Mouse (Mus musculus) spleen, adult 18-20 months (tissue): ENCODE results near the gene Chchd6.

Experiments used
- DNase-seq, 2 experiments: peaks; one replicate each; pipeline ENCODE4 v3.0.0; 2022; ENCODE audit warnings: mixed read lengths in 2 of 2

Chchd6 gene

GRCm38 (mm10) chr6:89499961-89500360 lies 95.5 kb downstream of the Chchd6 start:
- no peak for DNase-seq

- DNase-seq, result no peak
Observed at GRCm38 (mm10) chr6:89498764-89499516, 96.5 kb downstream of the Chchd6 start.

- no peak for DNase-seq
Observed at GRCm38 (mm10) chr6:89496916-89497315, 98.5 kb downstream of the Chchd6 start.

- DNase-seq, result no peak
Observed at GRCm38 (mm10) chr6:89492368-89492767, 103.1 kb downstream of the Chchd6 start.

GRCm38 (mm10) chr6:89490369-89490768 lies 105.1 kb downstream of the Chchd6 start:
- no peak for DNase-seq

GRCm38 (mm10) chr6:89489533-89489932 lies 105.9 kb downstream of the Chchd6 start:
- no peak for DNase-seq

- DNase-seq, result no peak
Observed at GRCm38 (mm10) chr6:89486055-89486454, 109.4 kb downstream of the Chchd6 start.

GRCm38 (mm10) chr6:89481192-89481591 lies 114.3 kb downstream of the Chchd6 start:
- no peak for DNase-seq

GRCm38 (mm10) chr6:89467908-89468307 lies 127.5 kb downstream of the Chchd6 start:
- no peak for DNase-seq

GRCm38 (mm10) chr6:89467290-89467689 lies 128.2 kb downstream of the Chchd6 start:
- DNase-seq, result no peak

GRCm38 (mm10) chr6:89466875-89467274 lies 128.6 kb downstream of the Chchd6 start:
- DNase-seq, result no peak

GRCm38 (mm10) chr6:89466053-89466708 lies 129.3 kb downstream of the Chchd6 start:
- DNase-seq, result no peak

- DNase-seq, result no peak
Observed at GRCm38 (mm10) chr6:89462223-89462760, 133.2 kb downstream of the Chchd6 start.

GRCm38 (mm10) chr6:89461250-89462222 lies 133.9 kb downstream of the Chchd6 start:
- no peak for DNase-seq

GRCm38 (mm10) chr6:89459634-89460033 lies 135.8 kb downstream of the Chchd6 start:
- DNase-seq, result no peak

GRCm38 (mm10) chr6:89457601-89458000 lies 137.9 kb downstream of the Chchd6 start:
- DNase-seq, result no peak

- DNase-seq, result no peak
Observed at GRCm38 (mm10) chr6:89456409-89456961, 139.0 kb downstream of the Chchd6 start.

- no peak for DNase-seq
Observed at GRCm38 (mm10) chr6:89455523-89456000, 139.9 kb downstream of the Chchd6 start.

GRCm38 (mm10) chr6:89454437-89454836 lies 141.0 kb downstream of the Chchd6 start:
- DNase-seq, result no peak

GRCm38 (mm10) chr6:89452976-89453674 lies 142.3 kb downstream of the Chchd6 start:
- no peak for DNase-seq

GRCm38 (mm10) chr6:89452356-89452755 lies 143.1 kb downstream of the Chchd6 start:
- DNase-seq, result no peak

- no peak for DNase-seq
Observed at GRCm38 (mm10) chr6:89448736-89449135, 146.7 kb downstream of the Chchd6 start.
